Mouse (Mus musculus) lung, embryonic 16.5 days (tissue): ENCODE results near the gene Pdlim4. TPM values are rescaled to one million over a fixed set of nuclear protein-coding genes. Genes with fewer than 3 reads are reported as not detected.
"Not testable (repeated sequence)": the region's sequence is repeated elsewhere in the genome, so short reads cannot be mapped to it uniquely, and the experiment has no call there.

Source experiments
- ATAC-seq: fragments of 200-750 bp; cut with Nextera tagmentation; 2 replicates; pipeline ENCODE4 v1.8.0; 2017; ENCODE audit warnings: low read depth, mild to moderate bottlenecking, moderate library complexity
- H3K27ac ChIP-seq: fragments of 300-500 bp; sonication (generic); 2 replicates; pipeline ENCODE4 v1.5.1; 2014; ENCODE audit warnings: mild to moderate bottlenecking, control low read depth, low read length
- H3K27me3 ChIP-seq: fragments of 300-500 bp; sonication (generic); 2 replicates; pipeline ENCODE4 v1.6.1; 2014; ENCODE audit warnings: low read depth, low read length, mixed read lengths; ENCODE audit not compliant: control insufficient read depth, insufficient read depth
- H3K36me3 ChIP-seq: fragments of 300-500 bp; sonication (generic); 2 replicates; pipeline ENCODE4 v1.6.1; 2014; ENCODE audit warnings: low read length; ENCODE audit not compliant: control insufficient read depth, insufficient read depth
- H3K4me1 ChIP-seq: fragments of 300-500 bp; sonication (generic); replicated peaks from 2 replicates; pipeline ENCODE4 v1.6.1; 2014; ENCODE audit warnings: low read length, mixed read lengths; ENCODE audit not compliant: control insufficient read depth, insufficient read depth
- H3K4me2 ChIP-seq: fragments of 300-500 bp; sonication (generic); 2 replicates; pipeline ENCODE4 v1.6.1; 2014; ENCODE audit warnings: low read depth, low read length, control low read depth
- H3K4me3 ChIP-seq: fragments of 300-500 bp; sonication (generic); 2 replicates; pipeline ENCODE4 v1.5.1; 2014; ENCODE audit warnings: mild to moderate bottlenecking, low read length, control low read depth
- H3K9ac ChIP-seq: fragments of 300-500 bp; sonication (generic); 2 replicates; pipeline ENCODE4 v1.6.1; 2014; ENCODE audit warnings: low read length, control low read depth
- H3K9me3 ChIP-seq: fragments of 300-500 bp; sonication (generic); 2 replicates; pipeline ENCODE4 v1.6.1; 2016; ENCODE audit warnings: low read length; ENCODE audit not compliant: control insufficient read depth
- WGBS: fragments of 180-500 bp; shearing (Covaris S2); extraction: QIAGEN DNeasy Blood & Tissue Kit; methylation state at CpG from one replicate; pipeline ENCODE4 v1.1.7; 2014; 5-methylcytosine and 5-hydroxymethylcytosine counted together
- polyA plus RNA-seq: library from polyadenylated mRNA; unstranded; fragments of >200 nt; fragmentation: Nextera tagmentation; extraction: Ambion mirVana; gene quantifications from 2 replicates; pipeline ENCODE4 v1.2.1, GENCODE M21; 2015

Pdlim4 gene
- polyA plus RNA-seq, 1 experiment from 2014 or later = 15.6 TPM

DNA sequence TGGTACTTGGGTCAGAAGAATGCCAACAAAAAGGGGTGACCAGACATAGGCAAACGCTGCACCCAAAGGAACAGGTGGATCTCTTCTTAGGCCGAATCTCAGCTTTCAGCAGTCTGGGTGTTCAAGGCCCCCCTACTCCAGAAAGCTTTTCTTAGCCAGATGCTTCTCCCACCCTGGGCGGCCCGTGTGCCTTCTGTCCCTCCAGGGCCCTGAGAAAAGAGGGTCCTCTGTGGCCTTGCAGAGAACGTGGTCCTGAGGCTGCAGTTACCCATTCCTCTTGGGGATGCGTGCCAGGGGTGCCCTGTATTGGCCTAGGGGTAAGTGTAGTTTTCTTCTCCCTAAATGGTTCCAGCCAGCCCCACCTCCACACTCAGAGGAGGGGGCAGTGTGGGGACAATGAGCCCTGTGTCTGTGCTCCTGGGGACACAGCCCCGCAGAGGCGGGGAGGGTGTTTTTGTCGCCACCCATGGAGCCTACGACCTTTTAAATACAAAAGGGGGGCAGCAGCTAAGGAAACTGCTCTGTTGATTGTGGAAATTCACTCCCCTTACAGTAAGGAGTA lies 10.7 kb downstream of the Pdlim4 start:
- Histone ChIP-seq H3K9me3 (no peaks in the 10 kb centered on the region), H3K27ac (no peak overlapping the region), H3K4me1 (peaks cover 12% of the 10 kb centered on the region), H3K4me3 (no peak overlapping the region), H3K36me3 (no peaks in the 10 kb centered on the region), H3K4me2 (no peak overlapping the region), H3K9ac (no peak overlapping the region), H3K27me3 (no peaks in the 10 kb centered on the region)
- WGBS = 53% methylated on average over 10 of the region's 10 CpGs
- no peak for ATAC-seq

DNA sequence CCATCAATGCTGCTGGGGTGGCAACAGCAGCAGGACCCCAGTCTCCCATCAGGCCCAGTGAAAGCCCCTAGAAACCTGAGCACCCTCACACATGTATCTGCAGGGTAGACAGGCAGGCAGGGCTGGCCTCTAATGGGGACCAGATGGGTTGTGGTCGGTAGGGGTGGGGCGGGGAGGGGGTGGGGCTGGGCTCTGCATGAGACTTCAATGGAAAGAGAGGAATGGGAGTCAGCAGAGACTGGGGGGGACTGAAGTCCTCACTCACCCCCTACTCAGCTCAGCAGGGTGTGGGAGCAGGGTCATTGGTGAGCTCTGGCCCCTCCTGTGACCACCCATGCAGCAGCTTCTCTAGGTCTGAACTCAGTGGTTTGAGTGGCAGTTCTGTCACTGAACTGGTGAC lies 11.4 kb downstream of the Pdlim4 start:
- Histone ChIP-seq H3K4me3 (no peak overlapping the region), H3K9ac (no peak overlapping the region), H3K4me1 (peaks cover 10% of the 10 kb centered on the region), H3K27me3 (no peaks in the 10 kb centered on the region), H3K4me2 (no peak overlapping the region), H3K9me3 (no peaks in the 10 kb centered on the region), H3K36me3 (no peaks in the 10 kb centered on the region), H3K27ac (no peak overlapping the region)
- ATAC-seq = no peak
- WGBS = 34% methylated on average over 2 of the region's 2 CpGs

GRCm38 (mm10) chr11:54056132-54056531 lies 12.7 kb downstream of the Pdlim4 start:
- ATAC-seq = no peak
- H3K4me1 ChIP-seq = peaks cover 5% of the 10 kb centered on the region
- H3K9me3 ChIP-seq = no peaks in the 10 kb centered on the region
- no peaks in the 10 kb centered on the region for H3K27me3 ChIP-seq
- H3K36me3 ChIP-seq = no peaks in the 10 kb centered on the region
- H3K27ac ChIP-seq = no peak overlapping the region
- 62% methylated on average over 8 of the region's 8 CpGs for WGBS
- no peak overlapping the region for H3K4me2 ChIP-seq
- H3K9ac ChIP-seq = no peak overlapping the region
- H3K4me3 ChIP-seq = no peak overlapping the region

GRCm38 (mm10) chr11:54054257-54054656 lies 14.6 kb downstream of the Pdlim4 start:
- Histone ChIP-seq H3K27ac (no peak overlapping the region), H3K4me3 (no peak overlapping the region), H3K9ac (no peak overlapping the region), H3K4me2 (no peak overlapping the region), H3K36me3 (no peaks in the 10 kb centered on the region), H3K27me3 (no peaks in the 10 kb centered on the region), H3K4me1 (no peaks in the 10 kb centered on the region; the same call in 1 of the 2 replicates), H3K9me3 (no peaks in the 10 kb centered on the region)
- ATAC-seq = no peak
- 26% methylated on average over 6 of the region's 6 CpGs for WGBS

GRCm38 (mm10) chr11:54053090-54053489 lies 15.7 kb downstream of the Pdlim4 start:
- Histone ChIP-seq H3K4me3 (no peak overlapping the region), H3K27me3 (no peaks in the 10 kb centered on the region), H3K36me3 (no peaks in the 10 kb centered on the region), H3K4me1 (no peaks in the 10 kb centered on the region), H3K9me3 (no peaks in the 10 kb centered on the region), H3K27ac (no peak overlapping the region), H3K4me2 (no peak overlapping the region), H3K9ac (no peak overlapping the region)
- ATAC-seq = no peak
- WGBS = 69% methylated on average over 7 of the region's 7 CpGs

DNA sequence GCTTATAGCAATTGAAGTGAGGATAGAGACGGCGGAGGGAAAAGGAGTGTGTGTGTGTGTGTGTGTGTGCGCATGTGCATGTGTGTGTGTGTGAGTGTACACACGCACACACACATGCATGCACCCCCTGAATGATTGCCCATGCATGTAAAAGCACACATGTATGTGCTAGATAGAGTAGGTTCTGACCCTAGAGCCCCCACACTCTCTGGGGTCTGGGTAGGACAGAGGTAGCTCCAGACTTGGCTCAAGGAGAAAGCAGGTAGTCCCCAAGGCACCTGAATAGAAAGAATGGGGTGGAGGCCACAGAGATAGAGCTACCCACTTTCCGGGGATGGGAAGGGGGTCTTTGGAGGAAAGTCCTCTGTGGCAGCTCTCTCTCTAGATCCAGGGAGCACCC lies 16.7 kb downstream of the Pdlim4 start:
- H3K36me3 ChIP-seq = no peaks in the 10 kb centered on the region
- H3K4me3 ChIP-seq = no peak overlapping the region
- H3K9ac ChIP-seq = no peak overlapping the region
- no peaks in the 10 kb centered on the region for H3K4me1 ChIP-seq
- no peak overlapping the region for H3K4me2 ChIP-seq
- no peak for ATAC-seq
- H3K27me3 ChIP-seq = no peaks in the 10 kb centered on the region
- WGBS = 88% methylated on average over 5 of the region's 5 CpGs
- no peaks in the 10 kb centered on the region for H3K9me3 ChIP-seq
- H3K27ac ChIP-seq = no peak overlapping the region

DNA sequence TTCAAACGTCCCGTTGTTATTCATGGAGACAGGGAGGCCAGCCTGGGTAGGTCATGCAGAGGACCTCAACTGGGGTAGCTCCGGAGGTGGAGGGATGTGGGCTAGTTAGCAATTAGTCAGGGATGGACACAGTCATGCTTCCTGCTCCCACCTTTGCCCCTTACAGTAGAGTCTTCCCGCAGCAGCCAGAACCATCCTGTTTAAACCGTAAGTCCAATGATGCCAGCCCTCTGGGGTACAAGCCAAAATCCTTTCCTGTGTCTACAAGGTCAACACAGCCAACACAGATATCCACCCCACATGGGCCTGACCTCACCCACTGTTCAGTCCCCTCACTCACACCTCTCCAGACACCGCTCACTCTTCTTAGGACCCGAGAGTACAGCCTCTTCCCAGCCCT lies 17.7 kb downstream of the Pdlim4 start:
- H3K4me3 ChIP-seq = no peak overlapping the region
- H3K36me3 ChIP-seq = no peaks in the 10 kb centered on the region
- WGBS = 81% methylated on average over 7 of the region's 7 CpGs
- H3K4me2 ChIP-seq = no peak overlapping the region
- no peak overlapping the region for H3K9ac ChIP-seq
- H3K27ac ChIP-seq = no peak overlapping the region
- H3K9me3 ChIP-seq = no peaks in the 10 kb centered on the region
- H3K4me1 ChIP-seq = no peaks in the 10 kb centered on the region
- H3K27me3 ChIP-seq = no peaks in the 10 kb centered on the region
- no peak for ATAC-seq

DNA sequence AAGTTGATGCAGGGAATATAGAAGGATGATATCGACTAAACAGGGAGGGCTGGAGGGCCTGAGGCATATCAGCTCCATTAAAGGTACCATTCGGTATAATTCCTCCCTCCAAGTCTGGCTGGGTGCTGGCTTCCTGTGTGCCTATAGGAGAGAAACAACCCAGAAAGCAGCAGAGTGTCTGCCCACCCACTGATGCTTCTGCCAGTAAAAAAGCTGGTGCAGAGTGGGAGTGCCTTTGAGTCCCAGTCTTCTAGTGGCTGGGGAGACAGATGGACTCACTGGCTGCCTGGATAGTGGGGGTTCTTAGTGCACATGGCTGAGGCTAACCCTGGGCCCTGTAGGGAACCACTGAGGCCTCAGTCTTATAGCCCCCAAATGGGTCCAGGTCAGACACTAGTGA lies 18.6 kb downstream of the Pdlim4 start:
- no peak overlapping the region for H3K9ac ChIP-seq
- no peaks in the 10 kb centered on the region for H3K4me1 ChIP-seq
- 69% methylated on average over 2 of the region's 2 CpGs for WGBS
- H3K27ac ChIP-seq = no peak overlapping the region
- H3K4me3 ChIP-seq = no peak overlapping the region
- ATAC-seq = no peak
- no peaks in the 10 kb centered on the region for H3K9me3 ChIP-seq
- no peaks in the 10 kb centered on the region for H3K36me3 ChIP-seq
- no peaks in the 10 kb centered on the region for H3K27me3 ChIP-seq
- H3K4me2 ChIP-seq = no peak overlapping the region

- no peak overlapping the region for H3K4me2 ChIP-seq
- no peak for ATAC-seq
- no peak overlapping the region for H3K27ac ChIP-seq
- whole genome bisulfite sequencing = 90% methylated on average over 6 of the region's 6 CpGs
- H3K36me3 ChIP-seq = no peaks in the 10 kb centered on the region
- H3K9me3 ChIP-seq = no peaks in the 10 kb centered on the region
- H3K9ac ChIP-seq = no peak overlapping the region
- no peaks in the 10 kb centered on the region for H3K27me3 ChIP-seq
- no peak overlapping the region for H3K4me3 ChIP-seq
- no peaks in the 10 kb centered on the region for H3K4me1 ChIP-seq
Observed at GRCm38 (mm10) chr11:54040676-54041075, 28.1 kb downstream of the Pdlim4 start.

DNA sequence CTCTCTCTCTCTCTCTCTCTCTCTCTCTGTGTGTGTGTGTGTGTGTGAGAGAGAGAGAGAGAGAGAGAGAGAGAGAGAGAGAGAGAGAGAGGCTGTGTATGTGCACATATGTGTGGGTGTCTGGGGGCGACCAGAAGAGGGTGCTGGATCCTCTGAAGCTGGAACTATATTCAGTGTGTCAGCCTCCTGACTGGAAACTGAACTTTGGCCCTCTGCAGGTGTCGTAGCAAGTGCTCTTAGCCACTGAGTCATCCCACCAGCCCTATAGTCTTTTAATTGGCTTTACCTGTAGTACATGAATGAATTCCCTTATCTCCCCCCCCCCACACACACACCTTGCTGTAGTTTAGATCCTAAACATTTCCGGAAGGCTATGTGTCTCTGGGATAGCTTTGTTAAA lies 35.9 kb downstream of the Pdlim4 start:
- not testable (repeated sequence) for H3K9me3 ChIP-seq, H3K27me3 ChIP-seq, H3K36me3 ChIP-seq, H3K4me1 ChIP-seq, H3K4me2 ChIP-seq, H3K9ac ChIP-seq, H3K27ac ChIP-seq, H3K4me3 ChIP-seq, ATAC-seq
- WGBS = 86% methylated on average over 1 of the region's 3 CpGs
